23 mouse cellular contexts compared by ENCODE assay signal in the genomic region with DNA sequence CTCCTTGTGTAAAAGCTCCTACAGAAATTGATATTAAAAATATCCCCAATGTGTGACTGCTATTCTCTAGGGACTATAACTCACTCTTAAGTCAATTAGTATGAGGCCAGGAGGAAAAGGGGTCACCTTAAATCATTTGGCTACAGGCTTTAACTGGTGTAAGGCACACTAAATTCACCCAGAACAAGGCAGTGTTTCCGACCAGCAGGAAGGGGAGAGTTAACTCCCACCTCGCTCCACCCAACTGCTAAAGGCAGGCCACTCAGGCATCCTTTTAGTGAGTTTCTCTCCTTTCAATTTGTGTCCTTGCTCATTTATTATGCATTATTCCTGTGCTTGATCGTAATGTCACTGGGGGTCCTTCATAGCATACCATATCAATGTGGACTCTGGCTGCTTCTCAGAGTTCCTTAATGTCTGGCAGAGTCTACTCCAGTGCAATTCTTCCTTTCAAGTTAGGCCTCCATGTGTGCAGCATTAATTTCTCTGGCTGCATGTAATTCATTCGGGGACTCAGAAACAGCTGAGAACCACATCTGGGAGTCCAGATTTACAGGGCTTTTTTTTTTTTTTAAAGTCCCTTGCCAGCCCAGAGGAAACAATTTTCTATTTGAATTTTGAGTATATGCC.
A peak's percentile ranks its signal among the peaks of the same experiment; 100 is the strongest.
DNase-seq lines count a peak whose midpoint lies in the region; ATAC-seq and TF ChIP-seq lines count a peak whose summit lies in the region.
"Had no signal": no experiment of that assay in that cellular context is flagged by ENCODE, and none has a peak within 500 bp of the region (broad histone marks: within the 10 kb centered on the region; RNA-seq: fewer than 3 reads in every experiment).

No protein-coding gene starts in this region.

- peak; percentile 4 for DNase-seq in hindbrain, embryonic 11.5 days (ENCODE audit: low spot score)
- no peak for DNase-seq in midbrain, postnatal 0 days (ENCODE audit: low spot score)
- peak; percentile 57 for DNase-seq in embryonic facial prominence, embryonic 14.5 days (ENCODE audit: low spot score)
- peak; percentile 47 for DNase-seq in mesoderm, embryonic 11.5 days (ENCODE audit: low read depth, low spot score)
- DNase-seq in ovary, adult 18-20 months (ENCODE audit: low spot score) = no peak
- DNase-seq in heart, adult 11 months = no peak
- DNase-seq: B cell, adult 2 months; cerebellum, adult 9-10 months; gastrocnemius, postnatal 36 days; kidney, postnatal 36 days; layer of hippocampus, adult 9-11 months; left cerebral cortex, postnatal 4 days; lung, adult 2 months; lung, postnatal 36 days; right cerebral cortex, postnatal 14 days; spleen, adult 18-20 months; thymus, postnatal 25 days had no signal

- no peak for TF ChIP-seq CTCF in midbrain, postnatal 0 days (IDR thresholded peaks at IDR 0.05)

- no peaks in the 10 kb centered on the region for H3K4me1 ChIP-seq in hindbrain, embryonic 11.5 days (replicated peaks; ENCODE audit: control insufficient read depth, insufficient read depth, low read length)
- H3K4me1 ChIP-seq in hindbrain, embryonic 12.5 days = no peaks in the 10 kb centered on the region
- no peaks in the 10 kb centered on the region for H3K4me1 ChIP-seq in midbrain, embryonic 12.5 days
- H3K4me1 ChIP-seq in midbrain, postnatal 0 days (ENCODE audit: insufficient read depth, low read length) = no peaks in the 10 kb centered on the region
- no peaks in the 10 kb centered on the region; the same call in 1 of the 2 replicates for H3K4me1 ChIP-seq in embryonic facial prominence, embryonic 14.5 days (ENCODE audit: control insufficient read depth, insufficient read depth, low read length)
- H3K4me1 ChIP-seq: forebrain, embryonic 13.5 days; hindbrain, embryonic 10.5 days; liver, embryonic 12.5 days had no signal

- H3K9me3 ChIP-seq in hindbrain, embryonic 11.5 days (ENCODE audit: control insufficient read depth, low read length) = no peaks in the 10 kb centered on the region
- H3K9me3 ChIP-seq in hindbrain, embryonic 12.5 days (replicated peaks) = no peaks in the 10 kb centered on the region
- H3K9me3 ChIP-seq in midbrain, embryonic 12.5 days = no peaks in the 10 kb centered on the region
- no peaks in the 10 kb centered on the region for H3K9me3 ChIP-seq in midbrain, postnatal 0 days (ENCODE audit: low read length)
- no peaks in the 10 kb centered on the region for H3K9me3 ChIP-seq in embryonic facial prominence, embryonic 14.5 days (ENCODE audit: control insufficient read depth, low read length)
- H3K9me3 ChIP-seq: forebrain, embryonic 13.5 days; hindbrain, embryonic 10.5 days; liver, embryonic 12.5 days had no signal

- WGBS in hindbrain, embryonic 11.5 days = 73% methylated on average over 4 of the region's 4 CpGs
- WGBS in hindbrain, embryonic 12.5 days = 66% methylated on average over 4 of the region's 4 CpGs
- 69% methylated on average over 4 of the region's 4 CpGs for WGBS in midbrain, embryonic 12.5 days
- 68% methylated on average over 4 of the region's 4 CpGs for WGBS in midbrain, postnatal 0 days
- 36% methylated on average over 4 of the region's 4 CpGs for WGBS in embryonic facial prominence, embryonic 14.5 days

- H3K9ac ChIP-seq in hindbrain, embryonic 11.5 days (ENCODE audit: low read depth, low read length) = no peak overlapping the region
- no peak overlapping the region for H3K9ac ChIP-seq in hindbrain, embryonic 12.5 days
- no peak overlapping the region for H3K9ac ChIP-seq in midbrain, embryonic 12.5 days (replicated peaks)
- no peak overlapping the region for H3K9ac ChIP-seq in midbrain, postnatal 0 days (replicated peaks; ENCODE audit: low read length, poor library complexity, severe bottlenecking)
- H3K9ac ChIP-seq in embryonic facial prominence, embryonic 14.5 days (ENCODE audit: low read depth, low read length) = no peak overlapping the region
- H3K9ac ChIP-seq: forebrain, embryonic 13.5 days; liver, embryonic 12.5 days had no signal

- ATAC-seq in hindbrain, embryonic 11.5 days (ENCODE audit: low FRiP score) = no peak
- no peak for ATAC-seq in hindbrain, embryonic 12.5 days (ENCODE audit: low FRiP score)
- peak; percentile 54 for ATAC-seq in midbrain, embryonic 12.5 days (ENCODE audit: low FRiP score, low read depth)
- ATAC-seq in midbrain, postnatal 0 days (ENCODE audit: low FRiP score) = no peak
- no peak for ATAC-seq in embryonic facial prominence, embryonic 14.5 days (ENCODE audit: low read depth)
- ATAC-seq: forebrain, embryonic 13.5 days; liver, embryonic 12.5 days had no signal

- no peak overlapping the region for H3K4me3 ChIP-seq in hindbrain, embryonic 11.5 days (ENCODE audit: low read depth, low read length)
- H3K4me3 ChIP-seq in hindbrain, embryonic 12.5 days = no peak overlapping the region
- no peak overlapping the region for H3K4me3 ChIP-seq in midbrain, embryonic 12.5 days
- no peak overlapping the region for H3K4me3 ChIP-seq in midbrain, postnatal 0 days (ENCODE audit: low read depth, low read length)
- no peak overlapping the region for H3K4me3 ChIP-seq in embryonic facial prominence, embryonic 14.5 days (ENCODE audit: low read depth, low read length)
- H3K4me3 ChIP-seq: forebrain, embryonic 13.5 days; hindbrain, embryonic 10.5 days; left cerebral cortex, adult 2 months; liver, embryonic 12.5 days had no signal

- no peak overlapping the region for H3K4me2 ChIP-seq in hindbrain, embryonic 11.5 days (replicated peaks; ENCODE audit: low read depth, low read length)
- H3K4me2 ChIP-seq in hindbrain, embryonic 12.5 days (replicated peaks) = no peak overlapping the region
- H3K4me2 ChIP-seq in midbrain, embryonic 12.5 days (replicated peaks) = no peak overlapping the region
- no peak overlapping the region for H3K4me2 ChIP-seq in midbrain, postnatal 0 days (ENCODE audit: low read depth, low read length, poor library complexity, severe bottlenecking)
- H3K4me2 ChIP-seq in embryonic facial prominence, embryonic 14.5 days (ENCODE audit: low read depth, low read length) = no peak overlapping the region
- H3K4me2 ChIP-seq: forebrain, embryonic 13.5 days; liver, embryonic 12.5 days had no signal

- H3K27ac ChIP-seq in hindbrain, embryonic 11.5 days (ENCODE audit: low read depth, low read length) = no peak overlapping the region
- H3K27ac ChIP-seq in hindbrain, embryonic 12.5 days = no peak overlapping the region
- no peak overlapping the region for H3K27ac ChIP-seq in midbrain, embryonic 12.5 days (replicated peaks)
- H3K27ac ChIP-seq in midbrain, postnatal 0 days (ENCODE audit: low read depth, low read length) = no peak overlapping the region
- H3K27ac ChIP-seq in embryonic facial prominence, embryonic 14.5 days (replicated peaks; ENCODE audit: low read depth, low read length) = no peak overlapping the region
- H3K27ac ChIP-seq: forebrain, embryonic 13.5 days; hindbrain, embryonic 10.5 days; left cerebral cortex, adult 2 months; liver, embryonic 12.5 days had no signal

- no peaks in the 10 kb centered on the region for H3K36me3 ChIP-seq in hindbrain, embryonic 11.5 days (ENCODE audit: control insufficient read depth, insufficient read depth, low read length)
- H3K36me3 ChIP-seq in hindbrain, embryonic 12.5 days = no peaks in the 10 kb centered on the region
- no peaks in the 10 kb centered on the region for H3K36me3 ChIP-seq in midbrain, embryonic 12.5 days
- H3K36me3 ChIP-seq in midbrain, postnatal 0 days (ENCODE audit: insufficient read depth, low read length) = no peaks in the 10 kb centered on the region
- no peaks in the 10 kb centered on the region for H3K36me3 ChIP-seq in embryonic facial prominence, embryonic 14.5 days (ENCODE audit: control insufficient read depth, insufficient read depth, low read length)
- H3K36me3 ChIP-seq: hindbrain, embryonic 10.5 days; liver, embryonic 12.5 days had no signal

- no peaks in the 10 kb centered on the region for H3K27me3 ChIP-seq in hindbrain, embryonic 11.5 days (ENCODE audit: control insufficient read depth, insufficient read depth, low read length)
- no peaks in the 10 kb centered on the region for H3K27me3 ChIP-seq in hindbrain, embryonic 12.5 days
- H3K27me3 ChIP-seq in midbrain, embryonic 12.5 days = no peaks in the 10 kb centered on the region
- H3K27me3 ChIP-seq in midbrain, postnatal 0 days (ENCODE audit: insufficient read depth, low read length) = no peaks in the 10 kb centered on the region
- H3K27me3 ChIP-seq in embryonic facial prominence, embryonic 14.5 days (replicated peaks; ENCODE audit: control insufficient read depth, insufficient read depth, low read length) = no peaks in the 10 kb centered on the region
- H3K27me3 ChIP-seq: forebrain, embryonic 13.5 days; liver, embryonic 12.5 days had no signal

Comparison
In these comparisons a context has a peak if more than half of its experiments do, and no peak if none do; other contexts are left out.
1. DNase-seq: peak in hindbrain, embryonic 11.5 days (single experiment), embryonic facial prominence, embryonic 14.5 days (single experiment) and mesoderm, embryonic 11.5 days (single experiment); none in midbrain, postnatal 0 days (single experiment), ovary, adult 18-20 months (single experiment) and heart, adult 11 months (single experiment).